Mouse (Mus musculus): ENCODE measurements around the gene Ucp2. TPM values are rescaled to one million over a fixed set of nuclear protein-coding genes. Genes with fewer than 3 reads are reported as not detected.

Ucp2 gene
- polyA plus RNA-seq, 1 experiment from 2014 or later: 110 TPM

GRCm38 (mm10) chr7:100514573-100514972 is 21.4 kb downstream of the Ucp2 start, which contains the start of gene Dnajb13:
Dnajb13 (minus strand) TSS chr7:100514960.
- ATAC-seq (ENCODE audit: low FRiP score, low read depth): 0 out of 2 replicates have a peak, but pooled peaks have one; percentile 7
- no peak within 1 kb of the TSS; the same call in 1 of the 2 replicates for H3K4me2 ChIP-seq (replicated peaks)
- H3K4me1 ChIP-seq: 0 out of 2 replicates have a peak, but pooled peaks cover 3% of the 10 kb centered on the region
- no peaks in the 10 kb centered on the region for H3K36me3 ChIP-seq
- no peak within 1 kb of the TSS for H3K9ac ChIP-seq
- H3K4me3 ChIP-seq: no peak within 1 kb of the TSS
- H3K27me3 ChIP-seq (replicated peaks): no peaks in the 10 kb centered on the region
- H3K9me3 ChIP-seq: no peaks in the 10 kb centered on the region
- WGBS: 50% methylated on average over 11 of the region's 11 CpGs
- H3K27ac ChIP-seq: no peak within 1 kb of the TSS

GRCm38 (mm10) chr7:100520204-100520603 is 27.1 kb downstream of the Ucp2 start:
- Histone ChIP-seq H3K4me2 (replicated peaks) (no peak overlapping the region), H3K9me3 (no peaks in the 10 kb centered on the region), H3K9ac (no peak overlapping the region), H3K27ac (no peak overlapping the region), H3K27me3 (replicated peaks) (no peaks in the 10 kb centered on the region), H3K36me3 (no peaks in the 10 kb centered on the region), H3K4me1 (no peaks in the 10 kb centered on the region), H3K4me3 (no peak overlapping the region)
- 70% methylated on average over 7 of the region's 7 CpGs for WGBS
- ATAC-seq (ENCODE audit: low FRiP score, low read depth): no peak

GRCm38 (mm10) chr7:100520663-100521285 is 27.6 kb downstream of the Ucp2 start:
- H3K4me2 ChIP-seq (replicated peaks): no peak overlapping the region
- no peak overlapping the region for H3K27ac ChIP-seq
- H3K9ac ChIP-seq: no peak overlapping the region
- no peaks in the 10 kb centered on the region for H3K4me1 ChIP-seq
- no peak overlapping the region for H3K4me3 ChIP-seq
- ATAC-seq (ENCODE audit: low FRiP score, low read depth): peak; percentile 58; the same call in 1 of the 2 replicates
- no peaks in the 10 kb centered on the region for H3K36me3 ChIP-seq
- no peaks in the 10 kb centered on the region for H3K9me3 ChIP-seq
- no peaks in the 10 kb centered on the region for H3K27me3 ChIP-seq (replicated peaks)
- 19% methylated on average over 10 of the region's 10 CpGs for WGBS

GRCm38 (mm10) chr7:100522222-100522621 is 29.1 kb downstream of the Ucp2 start:
- WGBS: 76% methylated on average over 3 of the region's 3 CpGs
- no peak overlapping the region for H3K4me2 ChIP-seq (replicated peaks)
- no peak for ATAC-seq (ENCODE audit: low FRiP score, low read depth)
- no peaks in the 10 kb centered on the region for H3K27me3 ChIP-seq (replicated peaks)
- H3K9me3 ChIP-seq: no peaks in the 10 kb centered on the region
- H3K36me3 ChIP-seq: no peaks in the 10 kb centered on the region
- H3K27ac ChIP-seq: no peak overlapping the region
- no peak overlapping the region for H3K9ac ChIP-seq
- no peak overlapping the region for H3K4me3 ChIP-seq
- H3K4me1 ChIP-seq: no peaks in the 10 kb centered on the region

- Histone ChIP-seq H3K27ac (no peak overlapping the region), H3K4me1 (no peaks in the 10 kb centered on the region), H3K9me3 (no peaks in the 10 kb centered on the region), H3K4me2 (replicated peaks) (no peak overlapping the region), H3K36me3 (no peaks in the 10 kb centered on the region), H3K9ac (no peak overlapping the region), H3K4me3 (no peak overlapping the region), H3K27me3 (replicated peaks) (no peaks in the 10 kb centered on the region)
- ATAC-seq (ENCODE audit: low FRiP score, low read depth): no peak
- WGBS: 82% methylated on average over 8 of the region's 8 CpGs
Observed at GRCm38 (mm10) chr7:100524669-100525068, 31.5 kb downstream of the Ucp2 start.

GRCm38 (mm10) chr7:100530766-100531165 is 37.6 kb downstream of the Ucp2 start:
- ATAC-seq (ENCODE audit: low FRiP score, low read depth): no peak
- H3K9me3 ChIP-seq: no peaks in the 10 kb centered on the region
- no peak overlapping the region for H3K4me3 ChIP-seq
- H3K4me2 ChIP-seq (replicated peaks): no peak overlapping the region
- 92% methylated on average over 5 of the region's 5 CpGs for WGBS
- no peaks in the 10 kb centered on the region for H3K27me3 ChIP-seq (replicated peaks)
- H3K36me3 ChIP-seq: no peaks in the 10 kb centered on the region
- H3K4me1 ChIP-seq: no peaks in the 10 kb centered on the region
- no peak overlapping the region for H3K9ac ChIP-seq
- no peak overlapping the region for H3K27ac ChIP-seq

GRCm38 (mm10) chr7:100533503-100533902 is 40.4 kb downstream of the Ucp2 start:
- H3K9ac ChIP-seq: no peak overlapping the region
- no peak overlapping the region for H3K27ac ChIP-seq
- no peaks in the 10 kb centered on the region for H3K27me3 ChIP-seq (replicated peaks)
- H3K36me3 ChIP-seq: no peaks in the 10 kb centered on the region
- ATAC-seq (ENCODE audit: low FRiP score, low read depth): no peak
- H3K4me3 ChIP-seq: no peak overlapping the region
- H3K4me1 ChIP-seq: peaks cover 10% of the 10 kb centered on the region
- 72% methylated on average over 2 of the region's 2 CpGs for WGBS
- no peak overlapping the region for H3K4me2 ChIP-seq (replicated peaks)
- no peaks in the 10 kb centered on the region for H3K9me3 ChIP-seq

- Histone ChIP-seq H3K4me2 (replicated peaks) (no peak overlapping the region), H3K4me1 (peaks cover 10% of the 10 kb centered on the region), H3K4me3 (no peak overlapping the region), H3K9me3 (no peaks in the 10 kb centered on the region), H3K27ac (no peak overlapping the region), H3K36me3 (peaks cover 5% of the 10 kb centered on the region), H3K9ac (no peak overlapping the region), H3K27me3 (replicated peaks) (no peaks in the 10 kb centered on the region)
- 94% methylated on average over 3 of the region's 3 CpGs for WGBS
- no peak for ATAC-seq (ENCODE audit: low FRiP score, low read depth)
Observed at GRCm38 (mm10) chr7:100534216-100534615, 41.1 kb downstream of the Ucp2 start.

GRCm38 (mm10) chr7:100535831-100536230 is 42.7 kb downstream of the Ucp2 start:
- 74% methylated on average over 2 of the region's 2 CpGs for WGBS
- H3K9ac ChIP-seq: no peak overlapping the region

GRCm38 (mm10) chr7:100536804-100537518 is 43.8 kb downstream of the Ucp2 start, which contains the start of gene Coa4:
Coa4 (plus strand) TSS chr7:100537071.
- Histone ChIP-seq H3K27me3 (replicated peaks) (no peaks in the 10 kb centered on the region), H3K4me2 (replicated peaks) (peak within 1 kb of the TSS; percentile 56), H3K36me3 (peaks cover 18% of the 10 kb centered on the region), H3K9ac (peak within 1 kb of the TSS; percentile 66), H3K27ac (no peak within 1 kb of the TSS), H3K9me3 (no peaks in the 10 kb centered on the region), H3K4me1 (peaks cover 10% of the 10 kb centered on the region), H3K4me3 (peak within 1 kb of the TSS; percentile 58)
- WGBS: 1% methylated on average over 33 of the region's 33 CpGs
- peak; percentile 100 for ATAC-seq (ENCODE audit: low FRiP score, low read depth)

More at GRCm38 (mm10) chr7:100535831-100536230, 42.7 kb downstream of the Ucp2 start:
- H3K36me3 ChIP-seq: peaks cover 18% of the 10 kb centered on the region
- H3K4me1 ChIP-seq: peaks cover 10% of the 10 kb centered on the region
- H3K27ac ChIP-seq: no peak overlapping the region
- no peaks in the 10 kb centered on the region for H3K9me3 ChIP-seq
- no peak overlapping the region for H3K4me3 ChIP-seq
- no peak for ATAC-seq (ENCODE audit: low FRiP score, low read depth)
- peak overlapping the region; percentile 56 for H3K4me2 ChIP-seq (replicated peaks)
- no peaks in the 10 kb centered on the region for H3K27me3 ChIP-seq (replicated peaks)

GRCm38 (mm10) chr7:100537519-100537902 is 44.4 kb downstream of the Ucp2 start:
- H3K36me3 ChIP-seq: peaks cover 18% of the 10 kb centered on the region
- no peaks in the 10 kb centered on the region for H3K27me3 ChIP-seq (replicated peaks)
- no peaks in the 10 kb centered on the region for H3K9me3 ChIP-seq
- peak overlapping the region; percentile 56 for H3K4me2 ChIP-seq (replicated peaks)
- peaks cover 10% of the 10 kb centered on the region for H3K4me1 ChIP-seq
- no peak for ATAC-seq (ENCODE audit: low FRiP score, low read depth)
- H3K27ac ChIP-seq: no peak overlapping the region
- WGBS: 33% methylated on average over 7 of the region's 7 CpGs
- peak overlapping the region; percentile 58 for H3K4me3 ChIP-seq
- peak overlapping the region; percentile 66 for H3K9ac ChIP-seq

- Histone ChIP-seq H3K27ac (no peak overlapping the region), H3K36me3 (peaks cover 18% of the 10 kb centered on the region), H3K9ac (no peak overlapping the region), H3K4me1 (peaks cover 10% of the 10 kb centered on the region), H3K4me3 (no peak overlapping the region), H3K9me3 (no peaks in the 10 kb centered on the region), H3K4me2 (replicated peaks) (no peak overlapping the region), H3K27me3 (replicated peaks) (no peaks in the 10 kb centered on the region)
- ATAC-seq (ENCODE audit: low FRiP score, low read depth): no peak
- WGBS: 93% methylated on average over 9 of the region's 9 CpGs
Observed at GRCm38 (mm10) chr7:100539516-100539915, 46.4 kb downstream of the Ucp2 start.

Measured in neural tube, embryonic 12.5 days (tissue).